Mouse (Mus musculus): Measurements from ENCODE around the gene Flcn.
A peak's percentile ranks its signal among the peaks of the same experiment; 100 is the strongest.

Gene Flcn

DNA sequence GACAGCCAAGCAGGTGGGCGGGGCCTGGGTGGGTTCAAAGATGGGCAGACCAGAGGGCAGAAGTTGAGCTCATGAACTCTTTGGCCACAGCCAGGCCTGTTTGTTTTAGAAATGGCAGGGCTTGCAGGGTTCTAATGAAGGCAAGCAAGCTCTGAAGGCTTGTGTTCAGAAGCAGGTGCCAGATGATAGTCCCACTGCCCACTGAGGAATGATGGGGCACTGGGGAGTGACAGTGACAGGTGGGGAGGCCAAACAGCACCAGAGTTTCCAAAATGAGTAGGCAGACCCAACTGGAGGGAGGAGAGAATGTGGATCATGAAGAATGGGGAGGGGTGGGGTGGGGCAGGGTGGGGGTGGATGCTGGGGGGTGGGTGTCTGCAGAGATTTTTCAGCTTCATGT is 4.6 kb downstream of the Flcn start:
- DNase-seq (ENCODE audit: low spot score): no peak

DNA sequence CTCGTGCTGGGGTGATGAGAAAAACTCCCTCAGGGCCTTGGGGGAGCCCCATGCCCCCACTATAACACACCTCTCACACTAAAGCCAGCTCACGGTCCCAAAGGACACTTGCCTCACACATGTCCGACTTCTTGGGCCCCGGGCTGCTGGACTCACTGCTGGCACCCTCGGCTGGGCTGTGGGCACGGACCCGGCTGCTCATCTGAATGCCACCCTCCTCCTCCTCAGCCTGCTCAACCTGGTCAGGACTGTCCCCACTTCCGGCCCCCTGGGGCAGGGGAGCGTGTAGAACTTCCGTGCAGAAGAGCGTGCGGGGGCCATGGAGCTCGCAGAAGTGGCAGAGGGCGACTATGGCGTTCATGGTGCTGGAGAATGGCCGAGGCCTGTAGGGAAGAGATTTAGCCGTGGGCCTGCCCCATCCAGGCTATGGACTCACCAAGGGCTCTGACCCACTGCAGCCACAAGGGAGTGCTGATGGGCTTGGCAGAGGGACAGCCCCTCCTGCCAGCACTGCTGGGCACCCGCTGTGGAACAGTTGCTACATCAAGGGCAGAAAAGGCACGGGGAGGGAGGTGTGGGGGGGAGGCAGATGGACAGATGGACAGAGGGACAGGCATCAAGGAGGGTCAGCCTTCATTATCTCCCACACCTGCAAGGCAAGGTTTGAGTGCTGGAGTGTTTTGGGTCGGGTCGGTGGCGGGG is 5.3 kb downstream of the Flcn start:
- no peak for DNase-seq (ENCODE audit: low spot score)

DNA sequence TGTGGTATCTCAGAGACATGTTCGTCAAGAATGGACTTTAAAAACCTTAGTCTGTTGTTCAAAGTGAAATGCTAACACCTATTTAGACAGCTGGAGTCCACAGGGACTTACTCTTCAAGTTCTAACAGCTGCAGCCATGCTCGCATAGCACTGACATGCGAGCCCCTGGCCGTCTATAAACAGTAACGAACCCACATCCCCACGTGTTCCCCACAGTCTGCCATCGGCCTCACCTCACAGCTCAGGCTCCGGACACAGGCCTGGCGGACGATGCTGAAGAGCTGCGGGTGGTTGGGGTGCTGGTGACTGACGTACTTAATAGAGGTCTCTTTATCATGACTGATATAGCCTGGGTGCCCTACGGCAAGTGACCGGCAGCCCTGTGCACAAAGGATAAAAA is 6.3 kb downstream of the Flcn start:
- no peak for DNase-seq (ENCODE audit: low spot score)

DNA sequence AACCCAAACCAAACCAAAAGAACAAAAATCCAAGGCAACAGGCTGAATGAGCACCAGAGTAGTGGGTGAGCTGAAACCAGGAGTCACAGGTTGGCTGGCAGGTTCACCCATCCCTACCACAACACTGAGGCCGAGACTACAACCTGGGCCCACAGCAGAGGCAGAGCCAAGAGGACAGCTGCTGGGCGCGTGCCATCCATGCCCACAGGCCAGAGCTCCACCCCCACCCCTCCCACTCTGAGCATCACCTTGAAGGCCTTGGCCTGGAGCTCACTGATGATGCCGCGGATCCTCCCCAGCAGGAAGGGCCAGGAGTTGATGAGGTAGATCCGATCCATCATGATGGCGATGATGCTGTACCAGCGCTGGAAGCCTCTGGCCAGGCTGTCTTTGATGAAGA is 7.9 kb downstream of the Flcn start:
- no peak for DNase-seq (ENCODE audit: low spot score)

DNA sequence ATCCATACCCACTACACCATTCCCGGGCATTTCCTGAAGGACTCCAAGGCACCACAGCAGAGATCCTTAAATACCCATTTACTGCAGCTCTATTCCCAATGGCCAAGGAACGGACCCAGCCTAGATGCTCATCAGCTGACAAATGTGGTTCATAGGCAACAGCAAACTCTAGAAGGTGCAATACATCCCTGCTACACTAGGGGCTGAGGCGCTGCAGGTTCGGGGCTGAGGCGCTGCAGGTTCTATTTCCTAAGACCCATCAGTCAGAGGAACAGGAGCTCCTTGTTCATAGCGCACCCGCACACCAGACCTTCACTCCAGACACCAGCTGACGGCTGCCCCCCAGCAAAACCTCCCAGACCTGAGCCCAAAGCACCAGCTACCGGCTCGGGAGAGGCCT is 9.4 kb downstream of the Flcn start:
- no peak for DNase-seq (ENCODE audit: low spot score)

DNA sequence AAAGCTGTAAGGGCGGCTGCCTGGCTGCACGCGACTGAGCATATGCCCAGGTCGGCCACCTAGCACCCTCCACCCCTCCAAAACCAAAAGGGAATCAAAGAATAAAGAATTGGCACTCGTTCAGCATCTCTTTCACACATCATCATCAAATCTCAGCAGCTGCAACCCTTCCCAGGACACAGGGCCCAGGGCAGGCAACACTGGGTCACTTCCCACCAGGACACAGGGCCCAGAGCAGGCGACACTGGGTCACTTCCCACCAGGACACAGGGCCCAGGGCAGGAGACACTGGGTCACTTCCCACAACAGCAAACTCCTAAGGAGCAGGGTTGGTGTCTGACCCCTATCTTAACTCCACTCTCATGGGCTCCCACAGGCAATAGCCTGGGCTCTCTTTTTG is 16.4 kb downstream of the Flcn start:
- DNase-seq (ENCODE audit: low spot score): no peak

DNA sequence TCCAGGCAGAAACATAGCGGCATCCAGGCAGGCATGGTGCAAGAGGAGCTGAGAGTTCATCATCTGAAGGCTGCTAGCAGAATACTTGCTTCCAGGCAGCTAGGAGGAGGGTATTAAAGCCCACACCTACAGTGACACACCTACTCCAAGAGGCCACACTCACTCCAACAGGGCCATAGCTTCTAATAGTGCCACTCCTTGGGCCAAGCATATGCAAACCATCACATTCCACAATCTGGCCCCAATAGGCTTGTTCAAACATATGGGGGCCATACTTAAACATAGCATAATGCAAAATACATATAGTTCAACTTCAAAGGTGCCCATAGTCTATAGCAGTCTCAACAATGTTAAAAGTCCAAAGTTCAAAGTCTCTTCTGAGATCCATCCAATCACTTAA is 20.5 kb downstream of the Flcn start:
- no peak for DNase-seq (ENCODE audit: low spot score)

DNA sequence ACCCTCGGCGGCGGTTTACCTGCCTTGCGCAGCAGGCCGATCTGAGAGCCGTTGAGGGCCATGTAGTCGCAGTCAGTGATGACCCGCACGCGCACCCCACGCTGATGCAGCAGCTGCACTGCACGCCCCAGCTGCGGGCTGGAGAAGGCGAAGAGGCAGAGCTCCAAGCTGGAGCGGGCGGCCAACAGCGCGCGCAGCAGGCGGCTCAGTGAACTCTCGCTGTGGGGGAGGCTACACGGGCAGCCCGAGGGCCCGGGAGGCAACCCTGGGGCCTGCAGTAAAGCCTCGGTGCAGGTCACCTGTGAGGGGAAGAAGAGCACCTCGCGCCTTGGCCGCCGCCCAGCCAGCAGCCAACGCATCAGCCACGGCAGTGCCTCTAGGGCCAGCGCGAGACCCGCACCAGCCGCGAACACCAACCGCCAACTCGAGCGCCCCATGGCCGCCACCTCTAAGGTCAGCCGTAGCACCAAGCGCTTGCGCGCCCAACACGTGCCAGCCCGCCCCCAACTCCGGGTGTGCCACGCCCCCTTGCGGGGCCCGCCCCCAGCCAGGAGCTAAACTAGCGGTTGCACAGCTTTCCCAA is 22.5 kb downstream of the Flcn start, which contains the start of gene Pld6:
Gene Pld6 (minus strand): TSS at position 447 of the 583 bp plus-strand sequence.
- DNase-seq (ENCODE audit: low spot score): peak; percentile 37

DNA sequence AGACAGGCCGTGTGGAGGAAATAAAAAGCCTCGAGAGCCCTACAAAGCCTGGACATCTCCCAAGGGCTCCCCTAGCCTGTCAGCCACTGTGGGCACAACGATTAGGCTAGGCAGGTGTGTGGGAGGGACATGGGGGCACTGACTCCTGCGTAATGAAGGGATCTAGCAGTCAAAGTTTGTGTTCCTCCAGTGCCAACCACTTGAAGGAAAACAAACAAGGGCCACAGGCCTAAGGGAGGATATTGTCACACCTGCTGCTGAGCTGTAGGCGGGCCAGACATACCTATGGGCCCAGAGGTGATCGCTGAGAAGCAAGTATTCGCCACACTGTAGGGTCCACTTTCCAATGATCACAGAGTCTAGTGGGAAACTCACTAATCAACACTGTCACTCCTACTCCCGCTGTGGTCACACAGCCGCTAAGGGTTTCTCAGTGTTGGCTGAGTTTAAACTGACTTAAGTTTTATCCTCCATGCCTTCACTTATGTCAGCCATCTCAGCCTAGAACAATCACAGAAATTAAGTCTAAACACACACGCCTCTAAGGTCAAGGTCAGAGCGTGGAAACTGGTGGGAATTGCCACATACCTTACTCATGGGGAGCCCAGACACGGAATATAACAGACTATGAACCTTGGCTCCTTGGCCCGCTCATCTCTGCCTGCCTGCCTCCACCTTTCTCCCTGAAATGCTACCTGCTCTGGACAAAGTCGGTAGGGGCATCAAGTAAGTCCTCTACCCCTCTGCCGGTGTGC is 23.2 kb downstream of the Flcn start:
- no peak for DNase-seq (ENCODE audit: low spot score)

DNA sequence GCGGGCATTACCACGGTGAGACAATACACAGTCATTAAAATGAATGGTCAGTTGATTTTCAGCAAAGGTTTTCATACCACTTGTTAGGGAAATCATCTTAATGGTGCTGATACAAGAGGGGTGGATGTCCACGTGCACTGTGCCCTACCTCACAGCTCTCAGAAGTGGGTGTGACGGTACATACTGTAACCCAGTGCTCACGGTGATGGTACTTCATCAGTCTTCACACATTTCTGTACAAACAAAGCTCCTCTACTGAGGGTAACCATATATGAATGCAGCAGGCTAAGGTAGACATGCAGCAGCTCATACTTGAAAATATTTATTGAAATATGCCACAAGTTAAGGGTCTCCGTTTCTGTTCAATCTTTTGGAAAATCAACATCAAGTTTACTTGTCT is 26.2 kb downstream of the Flcn start:
- DNase-seq (ENCODE audit: low spot score): no peak

DNA sequence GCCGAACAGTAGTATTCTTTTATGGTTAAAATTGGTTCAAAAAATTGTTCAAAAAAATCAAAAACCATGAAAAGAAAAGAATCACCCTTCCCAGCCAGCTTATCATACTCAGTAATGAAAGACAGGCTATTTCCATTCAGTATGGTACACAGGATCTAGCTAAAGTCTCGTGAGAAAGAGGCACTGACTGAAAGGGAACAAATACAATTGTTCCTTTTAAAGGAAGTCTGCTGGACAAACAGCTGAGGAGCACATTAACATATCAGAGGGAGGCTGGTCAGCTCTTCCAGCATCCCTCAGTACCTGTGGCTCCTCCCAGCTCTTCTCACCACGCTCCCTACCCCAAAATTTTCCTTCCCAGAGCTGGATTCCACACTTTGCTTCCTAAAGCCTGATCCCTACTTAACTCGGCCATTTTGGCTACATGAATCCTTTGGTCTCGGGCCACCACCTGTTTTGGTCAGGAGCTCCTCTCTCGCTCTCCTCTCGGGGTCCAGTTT is 27.7 kb downstream of the Flcn start:
- DNase-seq (ENCODE audit: low spot score): no peak

DNA sequence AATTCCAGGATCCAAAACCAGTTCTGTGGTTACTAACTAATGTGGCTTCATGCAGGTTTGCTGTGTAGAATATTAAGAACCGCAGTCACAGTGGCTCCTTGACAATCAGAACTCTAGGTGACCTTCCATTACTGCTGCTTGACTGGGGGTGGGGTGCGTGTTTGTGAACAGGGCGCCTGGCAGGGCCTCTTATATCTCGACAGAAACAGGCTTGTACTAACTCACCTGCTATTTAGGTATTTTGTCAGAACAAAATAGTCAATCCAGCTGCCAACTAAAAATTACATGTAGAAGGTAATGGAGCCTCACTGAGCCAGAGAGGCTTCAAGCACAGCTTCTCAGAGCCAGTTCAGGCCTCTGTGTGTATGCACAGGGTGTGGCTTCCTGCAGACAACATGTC is 29.6 kb downstream of the Flcn start:
- no peak for DNase-seq (ENCODE audit: low spot score)

DNA sequence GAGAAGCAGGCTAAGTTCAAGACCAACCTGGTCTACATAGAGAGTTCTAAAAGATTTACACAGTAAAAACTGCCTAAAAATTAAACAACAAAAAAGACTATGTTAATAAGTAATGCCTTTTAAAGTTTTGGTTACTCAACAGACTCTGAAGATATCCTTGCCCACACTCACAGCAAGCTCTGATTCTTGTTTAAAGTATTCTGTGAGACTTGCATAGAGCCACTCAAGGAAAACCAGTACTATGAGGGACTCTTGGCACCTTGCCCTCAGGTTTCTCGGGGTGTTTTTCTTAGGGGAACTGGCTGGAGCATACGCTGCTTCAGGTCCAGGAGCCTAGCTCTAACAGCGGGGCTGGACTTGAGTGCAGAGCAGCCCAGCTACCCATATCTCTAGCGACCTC is 30.4 kb downstream of the Flcn start:
- no peak for DNase-seq (ENCODE audit: low spot score)

DNA sequence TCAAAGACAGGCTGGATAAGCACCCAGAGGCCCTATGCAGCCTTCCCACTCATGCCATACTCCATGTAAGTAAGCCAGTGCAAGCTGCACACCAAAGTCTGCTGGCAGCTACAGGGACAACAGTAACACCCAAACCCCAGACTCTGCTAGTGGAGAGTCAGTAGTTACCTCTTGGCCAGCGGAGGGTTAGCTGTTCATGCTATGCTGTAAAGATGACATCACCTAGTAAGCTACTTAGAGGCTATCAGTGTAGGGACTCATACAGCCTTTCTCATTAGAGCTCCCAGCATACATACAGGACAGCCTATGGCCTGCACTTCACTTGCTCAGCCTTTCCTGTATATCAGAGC is 31.0 kb downstream of the Flcn start:
- no peak for DNase-seq (ENCODE audit: low spot score)

DNA sequence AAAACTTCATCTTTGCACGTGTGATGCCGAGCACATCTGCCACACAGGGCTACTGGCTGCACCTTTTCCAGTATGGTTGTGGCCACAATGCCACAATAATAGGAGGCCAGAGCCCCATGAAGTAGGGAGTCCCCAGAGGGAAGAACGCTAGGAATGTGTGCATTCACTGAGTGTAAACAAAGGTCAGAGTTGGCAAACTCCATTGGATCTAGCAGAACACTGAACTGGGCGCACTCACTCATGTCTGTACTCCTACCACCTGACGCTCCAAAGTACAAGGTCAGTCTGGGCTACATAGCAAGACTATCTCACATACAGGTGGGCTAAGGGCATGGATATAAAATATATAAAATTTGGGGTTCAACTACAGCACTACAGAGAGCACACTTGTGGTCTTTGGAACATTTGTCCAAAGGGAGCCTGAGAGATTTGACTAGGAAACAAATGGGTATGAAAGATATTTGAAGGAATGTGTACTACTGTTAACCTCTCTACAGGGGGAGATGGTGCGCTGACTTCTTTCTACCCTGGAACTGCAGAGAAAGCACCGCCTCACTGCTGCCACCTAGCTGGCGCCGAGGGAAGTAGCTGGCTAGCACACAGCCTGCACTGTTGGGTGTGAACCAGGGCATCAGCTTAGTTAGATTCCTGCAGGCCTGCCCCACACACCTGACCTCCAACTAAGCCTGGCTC is 31.5 kb downstream of the Flcn start:
- no peak for DNase-seq (ENCODE audit: low spot score)

DNA sequence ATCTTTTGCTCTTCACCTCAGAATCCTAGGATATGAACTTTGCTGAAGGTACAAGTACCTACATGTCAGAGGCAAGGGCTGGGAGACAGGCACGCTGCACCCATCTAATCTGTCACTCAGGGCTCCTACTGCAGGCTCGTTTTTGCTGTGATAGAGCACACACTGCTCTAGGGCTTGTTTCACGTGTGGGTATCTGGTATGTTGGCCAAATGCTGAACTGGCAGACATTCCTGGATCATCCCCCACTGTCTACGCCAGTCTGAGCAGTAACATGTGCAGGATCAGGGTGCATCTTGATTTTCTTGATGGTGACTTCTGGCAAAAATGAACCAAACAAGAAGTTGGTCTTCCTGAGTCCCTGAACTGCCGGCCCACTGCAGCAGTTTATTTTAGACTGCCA is 32.6 kb downstream of the Flcn start:
- no peak for DNase-seq (ENCODE audit: low spot score)

DNA sequence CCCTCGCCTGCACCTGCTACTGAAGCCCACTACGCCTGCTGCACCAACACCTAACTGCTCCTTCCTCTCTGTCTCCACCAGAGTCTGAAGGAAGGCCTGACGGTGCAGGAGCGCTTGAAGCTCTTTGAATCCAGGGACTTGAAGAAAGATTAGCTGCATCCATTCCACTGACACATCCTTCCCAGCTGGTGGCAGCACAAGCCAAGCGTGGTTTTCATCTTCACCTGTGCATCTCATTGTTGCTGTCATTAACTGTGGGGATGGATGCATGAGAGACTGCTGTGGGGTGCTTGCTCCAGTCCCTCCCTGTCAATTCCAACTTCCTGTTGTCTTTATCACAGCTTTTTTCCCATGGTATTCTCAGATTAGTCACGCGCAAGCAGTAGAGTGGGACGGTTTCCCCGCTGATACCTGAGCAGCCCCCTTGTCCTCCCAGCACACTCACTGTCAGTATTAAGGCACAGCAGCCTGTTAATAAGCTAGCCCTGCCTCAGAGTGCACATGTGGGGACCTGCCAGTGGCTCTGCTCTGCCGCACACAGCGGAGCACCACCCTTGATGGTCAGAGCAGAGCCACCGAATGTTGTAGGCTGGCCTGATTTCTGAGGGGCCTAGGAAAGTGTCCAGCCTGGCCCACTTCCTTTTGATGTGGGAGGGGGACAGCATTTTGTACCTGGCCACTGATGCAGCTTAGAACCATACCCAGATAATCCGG is 34.2 kb downstream of the Flcn start:
- DNase-seq (ENCODE audit: low spot score): no peak

DNA sequence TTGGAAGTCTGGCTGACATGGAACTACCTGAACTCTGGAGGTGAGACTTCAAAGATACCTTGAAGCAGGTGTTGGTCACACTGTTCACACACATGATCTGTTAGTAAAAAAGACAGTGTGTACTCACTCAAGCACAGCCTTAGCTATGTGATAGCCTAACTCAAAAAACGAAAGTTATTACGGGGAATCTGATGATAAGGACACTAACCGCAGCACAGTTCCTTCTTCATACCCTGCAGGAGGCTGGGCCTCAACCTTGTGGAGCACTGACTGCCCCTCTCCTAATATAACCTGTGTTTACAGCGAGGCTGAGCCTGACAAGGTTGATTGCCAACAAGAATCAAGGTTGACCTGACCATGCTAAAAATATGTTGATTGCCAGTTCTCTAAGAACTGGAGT is 35.3 kb downstream of the Flcn start:
- DNase-seq (ENCODE audit: low spot score): no peak

DNA sequence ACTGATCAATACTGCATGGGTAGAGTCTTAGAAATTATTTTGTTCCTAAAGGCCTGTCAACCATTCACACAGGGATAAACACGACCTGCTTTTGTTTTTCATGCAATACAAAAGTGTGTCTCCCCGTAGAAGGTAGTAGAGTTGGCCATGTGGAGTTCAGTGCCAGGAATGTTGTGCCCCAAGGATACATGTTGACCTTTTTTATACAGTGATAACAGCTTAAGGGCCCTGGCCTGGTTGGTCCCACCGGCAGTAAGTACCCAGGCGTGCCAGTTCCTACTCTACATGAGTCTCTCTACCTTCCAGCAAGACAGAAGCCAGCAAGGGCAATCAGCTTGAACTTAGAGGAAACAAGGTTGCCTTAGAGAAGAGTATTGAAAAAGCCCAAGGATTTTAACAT is 36.9 kb downstream of the Flcn start:
- no peak for DNase-seq (ENCODE audit: low spot score)

DNA sequence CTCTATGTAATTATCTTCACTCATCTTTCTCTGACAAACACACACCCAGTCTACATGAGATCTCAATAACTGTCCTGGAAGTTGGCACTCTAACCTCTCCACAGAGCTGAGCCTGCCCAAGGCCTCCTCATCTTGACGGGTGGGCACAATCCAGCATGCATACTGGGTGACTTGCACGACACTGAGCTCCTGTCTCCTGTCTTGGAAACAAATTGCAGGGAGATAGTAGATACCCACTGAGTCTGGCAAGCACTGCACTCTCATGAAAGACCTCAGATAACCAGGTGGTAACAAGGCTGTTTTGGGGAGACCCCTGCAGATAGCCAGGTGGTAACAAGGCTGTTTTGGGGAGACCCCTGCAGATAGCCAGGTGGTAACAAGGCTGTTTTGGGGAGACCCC is 37.5 kb downstream of the Flcn start:
- no peak for DNase-seq (ENCODE audit: low spot score)

DNA sequence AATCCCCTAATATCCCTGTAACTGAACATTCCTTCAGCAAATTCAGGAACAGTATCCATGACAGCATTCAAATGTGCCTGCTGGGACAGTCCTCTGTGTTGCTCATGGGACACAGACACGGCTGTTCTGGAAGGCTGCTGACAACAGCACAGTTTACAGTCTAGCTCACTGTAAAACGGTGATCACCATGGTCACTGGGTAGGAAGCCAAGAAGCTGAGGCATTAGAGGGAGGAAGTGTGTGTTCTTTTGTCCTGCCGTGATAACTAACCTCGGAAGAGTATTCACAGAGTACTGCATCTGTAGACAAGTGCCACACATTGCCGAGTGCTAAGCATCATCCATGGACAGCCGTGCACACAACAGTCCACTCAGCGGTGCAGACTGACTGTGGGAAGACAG is 39.1 kb downstream of the Flcn start:
- no peak for DNase-seq (ENCODE audit: low spot score)

DNA sequence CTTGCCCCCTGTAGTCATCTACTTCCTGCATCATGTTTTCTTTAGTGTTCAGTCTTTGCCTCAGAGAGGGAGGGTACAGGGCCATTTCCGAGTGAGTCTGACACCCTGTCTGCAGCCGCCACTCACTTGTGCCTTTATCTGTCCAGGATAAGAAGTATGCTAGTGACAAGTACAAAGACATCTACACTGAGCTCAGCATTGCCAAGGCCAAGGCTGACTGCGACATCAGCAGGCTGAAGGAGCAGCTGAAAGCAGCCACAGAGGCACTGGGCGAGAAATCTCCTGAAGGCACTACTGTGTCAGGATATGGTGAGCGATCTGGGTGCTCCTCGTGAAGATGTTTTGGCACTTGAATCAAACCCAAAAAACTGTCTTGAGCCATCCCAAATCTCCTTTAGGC is 40.1 kb downstream of the Flcn start:
- no peak for DNase-seq (ENCODE audit: low spot score)
